Mouse (Mus musculus) hindbrain, embryonic 16.5 days (tissue): ENCODE results near the gene Trim56. TPM values are rescaled to one million over a fixed set of nuclear protein-coding genes. Genes with fewer than 3 reads are reported as not detected.

Experiments
- ATAC-seq: fragments of 200-750 bp; cut with Nextera tagmentation; 2 replicates; pipeline ENCODE4 v1.8.0; 2017; ENCODE audit warnings: moderate TSS enrichment, moderate library complexity
- H3K27ac ChIP-seq: fragments of 300-500 bp; sonication (generic); 2 replicates; pipeline ENCODE4 v1.5.1; 2014; ENCODE audit warnings: low read depth, mild to moderate bottlenecking, control low read depth, low read length, moderate library complexity
- H3K27me3 ChIP-seq: fragments of 300-500 bp; sonication (generic); replicated peaks from 2 replicates; pipeline ENCODE4 v1.6.1; 2014; ENCODE audit warnings: low read length; ENCODE audit not compliant: control insufficient read depth, insufficient read depth
- H3K36me3 ChIP-seq: fragments of 300-500 bp; sonication (generic); 2 replicates; pipeline ENCODE4 v1.6.1; 2014; ENCODE audit warnings: mild to moderate bottlenecking, low read length, moderate library complexity, mixed read lengths; ENCODE audit not compliant: control insufficient read depth, insufficient read depth
- H3K4me1 ChIP-seq: fragments of 300-500 bp; sonication (generic); 2 replicates; pipeline ENCODE4 v1.6.1; 2014; ENCODE audit warnings: low read depth, low read length; ENCODE audit not compliant: control insufficient read depth, insufficient read depth
- H3K4me2 ChIP-seq: fragments of 300-500 bp; sonication (generic); 2 replicates; pipeline ENCODE4 v1.6.1; 2014; ENCODE audit warnings: mild to moderate bottlenecking, low read length, control low read depth, moderate library complexity
- H3K4me3 ChIP-seq: fragments of 300-500 bp; sonication (generic); 2 replicates; pipeline ENCODE4 v1.5.1; 2014; ENCODE audit warnings: mild to moderate bottlenecking, low read length, control low read depth, moderate library complexity
- H3K9ac ChIP-seq: fragments of 300-500 bp; sonication (generic); 2 replicates; pipeline ENCODE4 v1.6.1; 2014; ENCODE audit warnings: low read depth, mild to moderate bottlenecking, control low read depth, low read length, moderate library complexity
- H3K9me3 ChIP-seq: fragments of 300-500 bp; sonication (generic); 2 replicates; pipeline ENCODE4 v1.6.1; 2014; ENCODE audit warnings: mild to moderate bottlenecking, low read length, moderate library complexity; ENCODE audit not compliant: control insufficient read depth
- WGBS: fragments of 180-500 bp; shearing (Covaris S2); extraction: QIAGEN DNeasy Blood & Tissue Kit; methylation state at CpG from one replicate; pipeline ENCODE4 v1.1.7; 2014; 5-methylcytosine and 5-hydroxymethylcytosine counted together
- polyA plus RNA-seq: library from polyadenylated mRNA; unstranded; fragments of >200 nt; fragmentation: Nextera tagmentation; extraction: Ambion mirVana; gene quantifications from 2 replicates; pipeline ENCODE4 v1.2.1, GENCODE M21; 2015

The Trim56 gene
- polyA plus RNA-seq, 1 experiment from 2014 or later = 2.3 TPM

- no peak overlapping the region for H3K4me3 ChIP-seq
These were observed 28.6 kb downstream of the Trim56 start for GRCm38 (mm10) chr5:137087410-137087809.

DNA sequence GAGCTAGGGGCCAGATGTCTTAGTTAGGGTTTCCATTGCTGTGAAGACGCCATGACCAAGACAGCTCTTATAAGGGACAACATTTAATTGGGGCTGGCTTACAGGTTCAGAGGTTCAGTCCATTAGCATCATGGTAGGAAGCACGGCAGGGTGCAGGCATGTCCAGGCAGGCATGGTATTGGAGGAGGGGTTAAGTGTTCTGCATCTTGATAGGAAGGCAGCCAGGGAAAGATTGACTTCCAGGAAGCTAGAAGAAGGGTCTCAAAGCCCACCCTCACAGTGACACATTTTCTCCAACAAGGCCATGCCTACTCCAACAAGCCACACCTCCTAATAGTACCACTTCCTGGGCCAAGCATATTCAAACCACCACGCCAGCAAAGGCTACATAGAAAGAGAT, 30.3 kb downstream of the Trim56 start:
- Histone ChIP-seq H3K27ac (no peak overlapping the region), H3K9me3 (no peaks in the 10 kb centered on the region), H3K4me2 (no peak overlapping the region), H3K36me3 (no peaks in the 10 kb centered on the region), H3K4me3 (no peak overlapping the region), H3K4me1 (no peaks in the 10 kb centered on the region), H3K27me3 (no peaks in the 10 kb centered on the region), H3K9ac (no peak overlapping the region)
- 84% methylated on average over 3 of the region's 3 CpGs for WGBS
- ATAC-seq = no peak

More at GRCm38 (mm10) chr5:137087410-137087809, 28.6 kb downstream of the Trim56 start:
- Histone ChIP-seq H3K27ac (no peak overlapping the region), H3K27me3 (no peaks in the 10 kb centered on the region), H3K9ac (no peak overlapping the region), H3K4me1 (no peaks in the 10 kb centered on the region), H3K9me3 (no peaks in the 10 kb centered on the region), H3K36me3 (no peaks in the 10 kb centered on the region), H3K4me2 (no peak overlapping the region)
- 90% methylated on average over 8 of the region's 8 CpGs for WGBS
- ATAC-seq = no peak

GRCm38 (mm10) chr5:137085021-137085420, 31.0 kb downstream of the Trim56 start:
- H3K36me3 ChIP-seq = no peaks in the 10 kb centered on the region
- no peak overlapping the region for H3K9ac ChIP-seq
- 88% methylated on average over 6 of the region's 6 CpGs for WGBS
- no peak overlapping the region for H3K27ac ChIP-seq
- ATAC-seq = no peak
- H3K9me3 ChIP-seq = no peaks in the 10 kb centered on the region
- H3K4me2 ChIP-seq = no peak overlapping the region
- H3K27me3 ChIP-seq = no peaks in the 10 kb centered on the region
- H3K4me3 ChIP-seq = no peak overlapping the region
- H3K4me1 ChIP-seq = no peaks in the 10 kb centered on the region

GRCm38 (mm10) chr5:137083051-137083450, 33.0 kb downstream of the Trim56 start:
- Histone ChIP-seq H3K9ac (no peak overlapping the region), H3K36me3 (no peaks in the 10 kb centered on the region), H3K4me3 (no peak overlapping the region), H3K4me1 (no peaks in the 10 kb centered on the region), H3K9me3 (no peaks in the 10 kb centered on the region), H3K27ac (no peak overlapping the region), H3K4me2 (no peak overlapping the region), H3K27me3 (no peaks in the 10 kb centered on the region)
- ATAC-seq = no peak
- WGBS = 87% methylated on average over 4 of the region's 4 CpGs

DNA sequence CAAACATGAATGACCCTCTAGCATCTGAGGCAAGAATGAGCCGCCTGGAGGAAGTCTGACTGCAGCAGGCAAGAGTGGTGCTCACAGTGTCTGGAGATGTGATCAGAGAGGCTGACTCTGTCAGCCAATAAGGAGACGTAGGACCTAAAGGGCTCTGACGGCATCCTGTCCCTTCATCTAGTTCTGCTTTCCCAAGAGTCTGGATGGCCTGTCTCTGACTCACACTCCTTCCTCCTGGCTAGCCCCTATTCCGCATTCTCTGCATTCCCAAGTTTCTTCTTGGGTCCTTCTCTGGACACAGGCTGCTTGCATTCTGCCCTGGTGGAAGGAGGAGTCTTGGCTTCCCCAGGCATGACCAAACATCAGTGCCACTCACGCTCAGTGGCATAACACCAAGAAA, 36.2 kb downstream of the Trim56 start:
- ATAC-seq = no peak
- WGBS = 77% methylated on average over 5 of the region's 5 CpGs
- Histone ChIP-seq H3K4me2 (no peak overlapping the region), H3K9ac (no peak overlapping the region), H3K4me3 (no peak overlapping the region), H3K27me3 (no peaks in the 10 kb centered on the region), H3K4me1 (no peaks in the 10 kb centered on the region), H3K36me3 (no peaks in the 10 kb centered on the region), H3K9me3 (no peaks in the 10 kb centered on the region), H3K27ac (no peak overlapping the region)

- ATAC-seq = no peak
- Histone ChIP-seq H3K4me1 (peaks cover 5% of the 10 kb centered on the region; the same call in 1 of the 2 replicates), H3K9ac (no peak overlapping the region), H3K4me3 (no peak overlapping the region), H3K4me2 (no peak overlapping the region), H3K27ac (no peak overlapping the region), H3K36me3 (no peaks in the 10 kb centered on the region), H3K9me3 (no peaks in the 10 kb centered on the region), H3K27me3 (no peaks in the 10 kb centered on the region)
- 78% methylated on average over 6 of the region's 6 CpGs for WGBS
These were observed 37.4 kb downstream of the Trim56 start for GRCm38 (mm10) chr5:137078616-137079015.

DNA sequence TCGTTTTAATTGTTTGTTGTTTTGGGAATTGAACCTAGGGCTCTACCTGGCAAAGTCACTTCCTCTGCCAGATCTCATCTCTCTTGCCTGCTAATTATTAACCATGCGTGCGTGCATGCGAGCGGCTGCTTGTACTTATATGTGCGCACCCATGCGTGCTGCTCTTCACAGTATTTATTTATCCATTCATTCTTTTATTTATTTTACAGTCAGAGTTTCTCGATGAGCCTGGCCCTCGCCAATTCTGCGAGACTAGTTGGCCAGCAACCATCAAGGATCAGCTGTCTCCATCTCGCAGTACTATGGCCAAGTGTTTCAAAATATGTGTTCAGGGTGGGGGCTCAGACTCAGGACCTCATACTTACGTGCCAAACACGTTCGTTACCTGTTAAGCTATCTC, 38.0 kb downstream of the Trim56 start:
- Histone ChIP-seq H3K4me3 (no peak overlapping the region), H3K27ac (no peak overlapping the region), H3K27me3 (no peaks in the 10 kb centered on the region), H3K4me2 (no peak overlapping the region), H3K4me1 (peaks cover 5% of the 10 kb centered on the region; the same call in 1 of the 2 replicates), H3K9ac (no peak overlapping the region), H3K9me3 (no peaks in the 10 kb centered on the region), H3K36me3 (no peaks in the 10 kb centered on the region)
- 85% methylated on average over 14 of the region's 14 CpGs for WGBS
- no peak for ATAC-seq

DNA sequence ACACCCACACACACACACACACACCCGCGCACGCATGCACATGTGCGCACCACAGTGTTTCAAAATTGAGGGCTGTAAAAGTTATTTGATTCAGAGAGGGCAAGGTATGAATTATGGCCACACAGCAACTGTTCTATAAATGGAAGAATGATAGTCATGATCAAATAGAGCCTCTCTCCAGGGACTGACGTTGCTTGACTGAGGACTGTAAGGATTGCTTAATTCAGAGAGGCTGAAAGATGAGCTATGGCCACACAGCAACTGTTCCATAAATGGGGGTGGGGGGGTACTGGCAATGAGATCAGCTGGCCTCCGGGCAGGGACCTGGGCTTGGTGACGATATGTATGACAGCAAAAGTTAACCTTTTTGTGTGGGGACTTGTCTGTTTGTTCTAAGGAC, 38.8 kb downstream of the Trim56 start:
- 86% methylated on average over 7 of the region's 7 CpGs for WGBS
- ATAC-seq = no peak

GRCm38 (mm10) chr5:137076191-137076930, 39.6 kb downstream of the Trim56 start:
- Histone ChIP-seq H3K27ac (no peak overlapping the region), H3K27me3 (no peaks in the 10 kb centered on the region), H3K9me3 (no peaks in the 10 kb centered on the region), H3K4me3 (no peak overlapping the region), H3K4me1 (peaks cover 16% of the 10 kb centered on the region), H3K9ac (no peak overlapping the region), H3K36me3 (no peaks in the 10 kb centered on the region), H3K4me2 (no peak overlapping the region)
- 50% methylated on average over 12 of the region's 12 CpGs for WGBS
- ATAC-seq = no peak

More for the DNA sequence above, 38.8 kb downstream of the Trim56 start:
- Histone ChIP-seq H3K4me2 (no peak overlapping the region), H3K36me3 (no peaks in the 10 kb centered on the region), H3K27me3 (no peaks in the 10 kb centered on the region), H3K9ac (no peak overlapping the region), H3K4me1 (peaks cover 11% of the 10 kb centered on the region), H3K9me3 (no peaks in the 10 kb centered on the region), H3K4me3 (no peak overlapping the region), H3K27ac (no peak overlapping the region)
